Mouse (Mus musculus): ENCODE results near the gene Gpr183.

GRCm38 (mm10) chr14:121965461-121965860 is 466 bp upstream of the Gpr183 start:
- TF ChIP-seq POLR2A (IDR thresholded peaks at IDR 0.05; ENCODE audit: insufficient read depth, low read depth, low read length) (no peak), CTCF (IDR thresholded peaks at IDR 0.05; ENCODE audit: insufficient read depth, low read depth, low read length) (no peak)
